Mouse (Mus musculus) urinary bladder, postnatal 4 days (tissue): Measurements from ENCODE around the gene Opa3.
A peak's percentile ranks its signal among the peaks of the same experiment; 100 is the strongest.
"Not testable (repeated sequence)": the region's sequence is repeated elsewhere in the genome, so short reads cannot be mapped to it uniquely, and the experiment has no call there.

Experiments used
- DNase-seq, 2 experiments: peaks; one replicate each; pipeline ENCODE4 v3.0.0; 2021 to 2022; ENCODE audit warnings: low spot score in 2 of 2

The Opa3 gene

DNA sequence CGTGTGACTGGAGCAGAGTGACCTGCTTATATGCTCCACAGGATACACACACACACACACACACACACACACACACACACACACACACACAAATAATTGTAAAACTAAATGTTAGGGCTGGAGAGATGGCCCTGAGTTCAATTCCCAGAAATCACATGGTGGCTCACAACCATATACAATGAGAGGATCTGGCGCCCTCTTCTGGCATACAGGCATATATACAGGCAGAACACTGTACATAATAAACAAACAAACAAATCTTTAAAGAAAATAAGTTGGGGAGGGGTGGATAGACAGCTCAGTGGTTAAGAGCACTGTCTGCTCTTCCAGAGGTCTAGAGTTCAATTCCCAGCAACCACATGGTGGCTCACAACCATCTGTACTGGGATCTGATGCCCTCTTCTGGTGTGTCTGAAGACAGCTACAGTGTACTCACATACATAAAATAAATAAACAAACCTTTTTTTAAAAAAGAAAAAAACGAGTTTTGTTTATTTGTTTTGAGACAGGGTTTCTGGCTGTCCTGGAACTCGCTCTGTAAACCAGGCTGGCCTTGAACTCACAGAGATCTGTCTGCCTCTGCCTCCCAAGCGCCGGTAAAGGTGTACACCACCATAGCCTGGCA lies 53.7 kb downstream of the Opa3 start:
- not testable (repeated sequence) for DNase-seq

DNA sequence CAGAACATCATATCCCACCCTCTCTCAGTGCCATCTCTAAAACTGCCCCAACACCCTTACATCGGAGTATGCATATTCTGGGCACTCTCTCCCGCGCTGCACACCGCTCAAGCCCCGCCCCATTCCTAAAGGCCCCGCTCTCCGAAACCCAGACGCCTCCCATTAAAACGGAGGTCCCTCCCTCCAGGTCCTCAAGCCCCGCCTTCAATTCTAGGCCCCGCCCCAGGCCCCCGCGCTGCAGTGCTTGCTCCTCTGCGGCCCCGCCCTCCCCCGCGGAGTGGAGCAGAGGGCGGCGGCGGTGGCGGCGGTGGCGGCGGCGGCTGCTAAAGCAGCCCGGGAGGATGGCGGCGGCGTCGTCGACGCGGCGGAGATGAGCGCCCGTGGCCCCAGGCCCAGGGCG lies 54.3 kb downstream of the Opa3 start, which contains the start of gene Rtn2:
Rtn2 (plus strand) TSS at position 240 of the 400 bp plus-strand sequence.
- DNase-seq: peak in 1 of 2 experiments; percentile 76

DNA sequence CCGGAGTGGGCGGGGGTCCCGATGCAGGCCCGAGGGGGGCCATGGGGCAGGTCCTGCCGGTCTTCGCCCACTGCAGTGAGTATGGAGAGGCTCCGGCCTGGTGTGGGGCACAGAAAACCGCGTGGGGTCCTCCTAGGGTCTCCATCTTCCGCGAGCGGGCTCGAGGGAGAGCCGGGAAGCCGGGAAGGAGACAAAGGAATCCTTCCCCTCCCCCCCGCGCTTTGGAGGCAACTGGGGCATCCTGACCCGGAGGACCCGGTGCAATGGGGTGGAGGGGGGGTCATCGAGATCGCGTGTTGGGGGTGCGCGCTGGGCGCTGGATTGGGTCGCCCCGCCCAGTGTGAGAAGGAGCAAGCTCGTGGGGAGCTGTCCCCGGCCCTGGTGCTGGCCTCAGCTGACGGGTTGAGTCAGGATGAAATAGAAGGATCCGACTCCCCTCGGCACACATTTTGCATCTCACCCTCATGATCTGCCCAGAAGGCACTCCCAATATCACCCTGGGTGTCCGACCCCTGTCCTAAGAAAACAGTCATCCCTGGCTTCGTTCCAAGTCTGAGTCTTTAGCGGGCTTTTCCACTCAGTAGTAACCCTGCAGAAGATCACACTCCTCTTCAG lies 54.8 kb downstream of the Opa3 start:
- DNase-seq: peak in 1 of 2 experiments; percentile 74

DNA sequence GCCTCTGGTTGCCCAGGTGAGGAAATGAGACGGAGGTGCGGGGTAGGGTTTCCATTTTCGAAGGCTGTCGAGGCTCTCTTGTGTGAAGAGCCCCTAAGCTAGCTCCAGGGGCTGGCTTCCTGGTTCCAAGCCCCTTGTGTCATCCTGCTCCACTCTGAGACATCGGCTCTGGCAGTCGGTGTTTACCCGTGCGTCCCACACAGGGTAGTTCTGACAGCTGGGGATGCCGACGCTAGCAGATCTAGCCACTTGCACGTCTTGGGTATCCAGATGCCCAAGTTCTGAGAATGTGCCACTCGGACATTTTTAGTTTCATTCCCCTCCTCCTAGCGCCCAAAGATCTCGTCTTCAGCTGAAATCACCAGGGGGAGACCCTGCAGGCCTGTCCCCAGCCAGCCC lies 55.3 kb downstream of the Opa3 start:
- DNase-seq: no peak

DNA sequence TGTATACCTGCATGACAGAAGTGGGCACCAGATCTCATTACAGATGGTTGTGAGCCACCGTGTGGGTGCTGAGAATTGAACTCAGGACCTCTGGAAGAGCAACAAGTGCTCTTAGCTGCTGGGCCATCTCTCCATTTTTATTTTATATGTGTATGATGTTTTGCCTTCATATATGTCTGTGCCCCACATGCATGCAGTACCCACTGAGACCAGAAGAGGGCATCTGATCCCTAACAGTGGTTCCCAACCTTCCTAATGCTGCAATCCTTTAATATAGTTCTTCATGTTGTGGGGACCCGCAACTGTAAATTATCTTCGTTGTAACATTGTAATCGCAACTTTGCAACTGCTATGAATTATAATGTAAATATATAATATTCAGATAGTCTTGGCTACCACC lies 56.6 kb downstream of the Opa3 start:
- DNase-seq: no peak

DNA sequence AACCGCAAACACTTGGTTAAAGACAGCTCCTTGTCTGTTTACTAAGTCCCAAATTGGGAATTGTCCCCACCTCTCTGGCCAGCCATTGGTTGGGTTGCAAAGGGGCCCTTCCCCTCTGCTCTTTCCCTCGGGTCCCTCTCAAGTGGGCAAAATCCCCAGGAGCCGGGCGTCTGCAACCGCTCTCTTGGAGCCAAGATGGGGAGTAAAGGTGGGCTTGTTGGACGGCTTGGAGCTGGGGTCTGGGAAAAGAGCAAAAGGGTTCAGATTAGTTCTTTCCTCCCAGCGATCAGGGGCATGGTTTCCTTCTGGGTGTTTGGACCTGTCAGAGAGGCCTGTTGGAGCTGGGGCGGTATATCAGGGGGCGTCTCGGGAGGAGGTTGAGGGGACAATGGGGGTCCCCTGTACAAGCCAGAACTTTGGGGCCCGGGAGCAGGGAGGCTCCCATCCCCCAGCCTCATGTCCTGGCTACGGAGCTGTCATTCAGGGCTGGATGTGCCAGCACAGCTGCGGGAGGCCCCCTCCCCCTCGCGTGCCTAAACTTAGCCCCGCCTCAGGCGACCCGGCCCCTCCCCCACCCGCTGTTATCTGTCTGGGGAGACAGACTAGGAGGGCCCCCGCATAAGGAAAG lies 62.9 kb downstream of the Opa3 start:
- DNase-seq: no peak

DNA sequence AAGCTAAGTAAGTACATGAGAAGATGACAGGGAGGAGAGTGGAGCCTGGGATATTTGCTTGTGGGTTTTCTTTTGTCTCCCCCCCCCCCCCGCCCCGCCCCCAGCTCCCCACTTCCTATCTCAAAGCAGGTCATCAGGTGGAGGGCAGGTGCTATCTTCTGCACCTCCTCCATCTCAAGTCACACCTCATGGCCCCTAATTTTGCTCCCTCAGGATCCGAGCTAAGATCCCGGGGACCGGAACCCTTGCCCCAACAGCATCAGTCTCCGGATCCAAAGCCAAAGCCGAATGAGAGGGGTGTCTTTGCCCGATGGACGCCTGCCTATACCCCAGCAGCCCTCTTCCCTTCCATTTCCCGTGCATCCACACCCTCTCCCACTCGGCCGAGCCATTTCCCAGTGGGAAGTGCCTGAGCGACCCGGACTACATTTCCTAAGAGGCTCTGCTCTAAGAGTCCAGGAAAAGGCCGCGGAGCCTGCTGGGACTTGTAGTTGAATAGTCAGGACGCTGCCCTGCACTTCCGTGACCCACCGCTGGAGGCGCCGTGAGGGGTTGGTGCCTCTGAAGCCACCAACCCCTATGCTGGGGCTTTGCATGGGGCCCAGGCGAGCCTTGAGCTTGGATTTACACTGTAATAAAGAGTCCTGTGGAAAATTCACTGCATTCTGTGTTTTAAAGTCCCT lies 67.5 kb downstream of the Opa3 start:
- peak; percentile 89 to 97 for DNase-seq

DNA sequence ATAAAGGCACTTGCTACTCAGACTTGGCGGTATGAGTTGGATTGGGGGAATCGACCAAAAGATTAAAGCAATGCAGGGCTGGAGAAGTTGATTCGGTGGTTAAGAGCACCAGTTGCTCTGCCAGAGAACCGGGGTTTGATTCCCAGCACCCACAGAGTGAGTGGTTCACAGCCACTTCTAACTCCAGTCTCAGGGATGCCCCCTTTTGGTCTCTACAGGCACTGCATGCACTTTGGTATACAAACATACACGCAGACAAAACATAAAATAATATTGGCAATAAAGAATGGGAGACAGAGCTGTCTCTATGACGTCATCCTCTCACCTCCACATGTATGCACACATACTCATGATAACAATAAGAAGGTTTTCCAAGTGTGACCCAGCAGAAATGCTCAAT lies 68.9 kb downstream of the Opa3 start:
- no peak for DNase-seq

DNA sequence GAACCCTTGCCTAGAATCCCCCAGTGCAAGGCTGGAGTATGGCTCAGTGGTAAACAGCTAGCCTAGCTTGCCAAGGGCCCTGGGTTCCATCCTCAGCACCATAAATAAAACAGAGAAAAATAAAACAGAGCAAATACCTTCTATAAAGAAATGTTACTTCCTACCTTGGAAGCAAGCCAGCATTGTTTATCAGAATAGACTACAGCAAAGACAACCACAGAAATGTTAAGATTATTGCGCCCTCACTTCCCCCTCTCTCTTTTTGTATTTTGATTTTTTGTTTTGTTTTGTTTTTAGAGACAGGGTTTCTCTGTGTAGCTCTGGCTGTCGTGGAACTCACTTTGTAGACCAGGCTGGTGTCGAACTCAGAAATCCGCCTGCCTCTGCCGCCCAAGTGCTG lies 69.7 kb downstream of the Opa3 start:
- DNase-seq: no peak

DNA sequence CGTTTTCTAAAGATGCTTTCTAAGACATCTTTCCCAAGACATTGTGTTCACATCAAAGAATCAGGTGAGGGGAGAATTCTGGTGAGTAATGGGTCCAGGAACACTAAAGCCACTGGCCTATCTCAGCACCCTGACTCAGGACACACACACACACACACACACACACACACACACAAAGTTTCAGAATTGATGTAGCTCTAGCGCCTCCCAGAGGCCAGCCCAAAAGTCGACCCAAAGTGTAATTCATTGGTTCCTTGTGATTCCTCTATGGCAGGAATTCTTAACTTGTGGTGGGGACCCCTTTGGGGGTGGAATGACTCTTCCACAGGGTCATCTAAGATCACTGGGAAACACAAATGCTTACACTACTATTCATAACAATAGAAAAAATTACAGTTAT lies 71.1 kb downstream of the Opa3 start:
- DNase-seq: no peak

DNA sequence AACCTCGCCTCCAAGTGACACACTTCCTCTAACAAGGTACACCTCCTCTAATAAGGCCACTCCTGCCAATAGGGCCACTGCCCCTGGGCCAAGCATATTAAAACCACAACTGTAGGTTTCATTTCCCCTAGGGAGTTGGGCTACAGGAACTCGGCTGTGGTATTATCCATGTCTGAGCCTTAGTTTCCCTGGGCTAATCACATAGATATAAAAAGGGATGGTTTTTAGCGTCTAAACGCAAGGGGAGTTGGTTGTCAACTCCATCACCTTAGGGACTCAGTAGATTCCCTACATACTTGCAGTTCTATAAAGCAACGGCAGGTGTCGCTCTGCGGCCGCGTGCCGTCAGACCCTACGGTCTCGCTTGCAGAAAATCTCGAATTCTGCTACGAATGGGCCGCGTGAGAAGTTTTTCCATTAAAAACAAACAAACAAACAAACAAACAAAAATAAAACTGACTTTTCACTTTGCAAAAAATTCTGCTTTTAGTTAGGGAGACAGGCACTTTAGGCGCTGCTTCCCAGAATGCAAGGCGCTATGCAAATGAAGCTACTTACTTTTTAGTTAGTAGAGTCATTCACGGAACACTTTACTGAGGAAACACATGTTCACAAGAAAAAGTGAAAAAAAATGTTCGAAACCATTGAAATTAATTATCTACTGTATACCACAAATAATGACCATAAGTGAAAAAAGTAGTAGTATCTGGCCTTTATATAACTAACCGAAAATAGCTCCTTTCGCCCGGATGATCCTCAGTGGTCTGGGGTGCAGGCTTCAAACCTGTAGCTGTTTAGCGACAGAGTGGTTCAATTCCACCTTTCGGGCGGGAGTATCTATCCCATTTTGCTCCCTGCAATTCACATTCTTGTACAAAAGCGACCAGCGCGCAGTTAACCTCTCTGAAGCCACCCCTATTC lies 72.6 kb downstream of the Opa3 start:
- no peak for DNase-seq

DNA sequence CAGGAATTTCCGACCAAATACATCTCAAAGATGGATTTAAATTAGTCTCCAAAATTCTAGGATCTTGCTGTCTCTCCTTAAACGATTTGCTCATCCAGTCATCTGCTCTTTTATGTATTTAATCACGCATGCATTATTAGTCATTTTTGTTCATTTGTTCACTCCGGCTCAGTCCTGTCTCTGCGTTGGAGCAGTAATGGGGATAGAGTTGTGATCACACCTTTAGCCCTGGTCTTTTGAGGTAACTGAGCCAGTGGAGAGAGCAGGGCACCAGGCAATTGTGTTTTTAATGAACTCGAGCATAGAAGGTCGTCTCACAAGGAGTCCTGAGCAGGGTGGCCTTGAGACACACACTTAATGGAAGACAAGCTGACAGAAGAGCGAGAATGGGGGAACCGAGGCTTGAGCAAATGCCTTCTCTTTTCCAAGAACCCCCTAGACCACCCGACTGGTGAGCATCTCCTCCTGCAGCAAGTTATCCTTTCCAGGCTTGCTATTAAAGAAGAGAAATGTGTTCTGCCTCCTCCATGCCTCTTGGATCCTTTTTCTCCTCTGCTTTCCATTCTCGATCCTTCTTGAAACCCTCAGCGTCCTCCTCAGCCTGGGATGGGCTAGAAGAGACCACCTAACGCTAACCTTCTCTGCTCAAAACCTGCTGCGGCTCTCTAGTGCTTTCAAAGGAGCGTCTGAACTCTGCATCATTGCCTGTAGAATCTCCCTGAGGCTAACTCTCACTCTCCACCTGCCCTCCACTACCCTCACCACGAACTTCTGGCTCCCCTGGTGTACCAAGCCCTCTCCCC lies 73.5 kb downstream of the Opa3 start:
- no peak for DNase-seq

DNA sequence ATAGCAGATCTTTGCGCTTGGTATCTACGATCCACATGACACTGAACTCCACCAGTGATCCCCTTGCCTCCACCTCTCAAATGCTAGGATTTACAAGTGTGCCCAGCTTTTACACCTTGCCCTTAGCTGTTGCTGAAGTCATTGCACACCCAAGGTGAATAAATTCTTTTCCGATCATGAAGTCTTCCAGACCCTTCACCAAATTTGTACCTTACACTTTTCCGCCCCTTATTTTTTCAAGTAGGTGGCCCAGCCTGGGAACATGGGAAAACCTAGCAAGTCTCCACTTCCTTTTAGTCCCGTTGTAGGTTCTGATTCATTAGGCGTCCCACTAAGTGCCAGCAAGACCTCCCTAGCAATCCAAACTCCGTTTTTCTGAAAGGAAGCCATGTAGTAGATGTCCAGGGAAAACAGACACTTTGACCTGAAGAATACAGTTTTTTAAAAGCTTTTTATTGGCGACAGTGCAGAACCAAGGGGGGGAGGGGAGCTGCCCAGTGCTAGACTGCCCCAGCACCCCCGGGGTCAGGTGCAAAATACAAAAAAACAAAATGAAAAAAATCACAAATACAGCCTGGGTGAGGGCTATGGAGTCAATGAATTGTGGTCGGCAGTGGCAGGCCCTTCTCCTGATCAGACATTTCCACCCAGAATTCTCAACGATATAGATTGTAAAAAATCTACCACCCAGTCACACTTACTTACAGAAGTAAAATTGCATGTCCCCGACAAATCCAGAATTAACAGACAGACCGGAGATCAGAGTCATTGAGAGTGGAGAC lies 74.3 kb downstream of the Opa3 start:
- no peak for DNase-seq

DNA sequence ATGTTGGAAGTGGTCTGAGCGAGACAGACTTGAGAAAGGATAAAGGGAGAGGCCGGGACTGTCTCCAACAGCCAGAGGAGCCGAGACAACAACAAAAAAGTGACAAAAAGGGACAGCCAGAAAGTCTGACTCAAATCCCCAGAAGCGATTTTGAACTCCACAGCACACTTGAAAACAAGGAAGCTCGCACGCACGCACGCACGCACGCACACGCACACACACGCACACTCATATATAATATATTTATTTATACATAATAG lies 74.8 kb downstream of the Opa3 start:
- no peak for DNase-seq

DNA sequence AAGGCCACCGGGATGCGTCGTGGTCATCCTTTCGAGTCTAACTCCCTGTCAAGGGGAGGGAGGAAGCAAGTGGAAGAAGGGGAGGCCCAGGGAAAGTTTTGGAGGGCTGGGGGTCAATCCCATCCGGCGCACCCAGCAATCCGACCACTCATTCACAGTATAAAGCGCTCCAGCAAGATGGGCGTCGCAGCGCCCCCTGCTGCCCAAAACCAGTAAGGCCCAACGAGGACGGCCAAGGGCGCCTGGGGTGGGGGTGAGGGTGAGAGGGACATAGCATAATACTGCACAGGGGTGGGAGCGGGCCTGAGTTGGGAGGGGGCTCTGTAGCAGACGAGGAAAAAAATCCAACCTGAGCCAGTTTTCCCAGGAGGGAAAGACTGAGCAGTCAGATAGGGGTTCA lies 75.6 kb downstream of the Opa3 start:
- peak in 1 of 2 experiments; percentile 82 for DNase-seq

DNA sequence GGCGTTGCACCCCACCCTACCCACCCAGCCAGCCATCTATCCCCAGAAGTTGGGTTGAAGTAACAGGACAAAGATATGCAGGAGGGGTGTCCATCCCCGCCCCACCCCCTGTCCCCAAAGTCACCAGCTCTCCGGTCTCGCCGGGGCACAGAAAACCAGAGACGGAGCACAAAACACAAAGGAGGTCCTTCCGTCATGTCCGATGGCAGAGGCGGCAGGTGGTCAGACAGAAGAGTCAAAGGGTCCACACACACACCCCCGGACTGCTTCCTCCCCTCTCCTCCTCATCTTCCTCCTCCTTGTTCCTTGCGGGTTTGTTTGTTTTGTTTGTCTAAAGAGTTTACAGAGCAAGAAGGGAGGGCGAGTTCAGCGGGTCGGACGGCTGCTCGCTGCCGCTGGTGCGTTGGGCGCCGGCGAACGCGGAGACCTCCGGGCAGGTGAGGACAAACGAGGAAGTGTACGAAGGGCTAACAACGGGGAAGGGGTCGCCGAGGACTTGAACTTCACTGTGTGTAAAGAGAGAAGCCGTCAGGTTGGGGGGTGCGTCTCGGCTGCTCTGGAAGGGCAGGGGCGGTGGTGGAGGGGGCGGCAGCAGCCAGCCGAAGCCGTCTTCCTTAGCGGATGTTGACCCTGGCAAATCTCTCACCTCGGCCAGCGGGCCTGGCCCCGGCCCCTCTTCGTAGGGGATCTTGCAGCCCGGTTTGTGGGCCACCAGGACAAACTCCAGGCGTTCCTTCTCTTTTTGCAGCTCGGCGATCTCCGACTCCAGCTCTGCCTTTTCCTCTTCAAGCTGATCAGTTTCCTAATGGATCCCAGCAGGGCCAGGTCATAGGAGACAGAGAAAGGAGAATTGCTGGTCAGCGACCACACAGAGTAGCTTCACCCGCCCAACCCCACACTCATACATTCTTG lies 76.6 kb downstream of the Opa3 start:
- no peak for DNase-seq

DNA sequence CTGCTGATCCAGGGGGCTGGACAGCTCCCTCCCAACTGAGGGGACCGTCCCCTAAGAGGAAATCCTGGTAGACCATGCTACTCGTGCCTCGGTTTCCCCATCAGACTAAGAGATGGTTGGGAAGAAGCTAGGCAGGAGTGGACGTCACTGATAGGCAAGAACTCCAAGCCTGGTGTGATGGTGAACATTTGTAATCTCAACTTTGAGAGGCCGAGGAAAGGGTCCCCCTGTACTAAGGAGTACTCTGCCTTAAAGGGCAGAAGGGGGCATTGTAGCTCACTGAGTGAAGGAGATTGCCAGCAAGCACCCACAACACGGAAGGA lies 77.2 kb downstream of the Opa3 start:
- no peak for DNase-seq
